Mouse (Mus musculus): ENCODE measurements around the gene Rptor.

The Rptor gene

DNA sequence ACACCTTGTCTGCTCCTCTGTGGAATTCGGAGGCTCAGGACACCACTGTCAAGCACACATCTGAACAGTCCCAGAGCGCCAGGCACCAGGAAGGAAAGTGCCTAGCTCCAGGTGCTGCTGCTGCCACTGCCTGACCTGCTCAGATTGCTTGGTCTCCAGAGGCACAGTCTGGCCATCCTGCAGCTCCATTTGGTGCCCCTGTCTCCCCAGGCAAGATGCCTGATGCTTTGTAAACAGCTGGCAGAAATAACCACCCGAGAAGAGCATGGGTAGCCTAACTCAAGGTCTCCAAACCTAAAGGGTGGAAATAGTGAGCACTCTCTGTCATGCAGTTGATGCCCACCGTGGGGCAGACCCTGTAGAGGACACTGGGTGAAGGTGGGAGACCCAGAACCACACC, 311.7 kb downstream of the Rptor start:
- no peak for DNase-seq

DNA sequence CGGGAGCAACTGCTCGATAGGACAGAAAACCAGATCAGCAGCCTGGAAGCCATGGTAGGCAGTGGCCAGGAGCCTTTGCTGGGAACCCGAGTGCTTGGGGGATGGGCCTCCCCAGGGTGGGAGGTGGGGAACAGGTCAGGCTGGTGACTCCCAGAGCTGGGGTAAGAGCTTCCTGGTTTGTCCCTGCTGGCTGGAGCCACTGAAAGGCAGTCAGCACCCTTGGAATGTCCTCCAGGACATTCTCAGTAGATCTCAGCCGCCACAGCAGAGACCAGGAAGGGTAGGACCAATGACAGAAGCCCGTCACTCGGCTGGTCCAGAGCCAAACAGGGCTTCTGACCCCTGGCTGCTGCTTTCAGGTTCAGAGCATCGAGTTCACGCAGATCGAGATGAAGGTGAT, 313.0 kb downstream of the Rptor start:
- no peak for DNase-seq

DNA sequence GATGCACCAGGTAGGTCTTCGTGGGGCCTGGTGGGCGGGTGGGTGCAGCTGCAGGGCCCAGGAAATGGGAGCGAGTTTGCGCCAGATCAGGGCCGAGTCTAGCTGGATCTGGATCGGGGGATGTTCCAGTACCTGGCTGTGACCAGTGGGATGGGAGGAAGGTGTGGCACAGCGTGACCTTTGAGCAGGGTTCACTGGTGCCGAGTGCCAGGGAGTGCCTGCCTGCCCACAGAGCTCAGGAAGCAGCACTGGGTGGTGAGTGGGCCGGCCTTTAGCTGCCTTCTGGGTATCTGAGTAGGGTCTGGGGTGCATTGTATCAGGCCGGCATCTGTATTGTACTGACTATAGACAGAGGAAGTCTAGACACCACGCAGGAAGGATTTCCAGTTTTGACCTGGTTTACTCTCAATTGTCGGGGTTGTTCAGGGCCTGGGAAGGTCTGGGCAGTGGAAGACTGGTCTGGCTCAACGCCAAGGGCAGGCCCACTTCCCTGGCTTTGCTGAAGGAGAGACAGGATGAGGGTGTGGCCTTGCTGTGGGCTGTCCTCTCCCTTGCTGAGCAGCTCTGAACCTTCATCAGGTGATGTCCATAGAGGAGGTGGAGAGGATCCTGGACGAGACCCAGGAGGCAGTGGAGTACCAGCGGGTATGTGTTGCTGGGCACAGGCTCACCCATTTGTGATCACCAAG, 313.5 kb downstream of the Rptor start:
- DNase-seq: no peak

DNA sequence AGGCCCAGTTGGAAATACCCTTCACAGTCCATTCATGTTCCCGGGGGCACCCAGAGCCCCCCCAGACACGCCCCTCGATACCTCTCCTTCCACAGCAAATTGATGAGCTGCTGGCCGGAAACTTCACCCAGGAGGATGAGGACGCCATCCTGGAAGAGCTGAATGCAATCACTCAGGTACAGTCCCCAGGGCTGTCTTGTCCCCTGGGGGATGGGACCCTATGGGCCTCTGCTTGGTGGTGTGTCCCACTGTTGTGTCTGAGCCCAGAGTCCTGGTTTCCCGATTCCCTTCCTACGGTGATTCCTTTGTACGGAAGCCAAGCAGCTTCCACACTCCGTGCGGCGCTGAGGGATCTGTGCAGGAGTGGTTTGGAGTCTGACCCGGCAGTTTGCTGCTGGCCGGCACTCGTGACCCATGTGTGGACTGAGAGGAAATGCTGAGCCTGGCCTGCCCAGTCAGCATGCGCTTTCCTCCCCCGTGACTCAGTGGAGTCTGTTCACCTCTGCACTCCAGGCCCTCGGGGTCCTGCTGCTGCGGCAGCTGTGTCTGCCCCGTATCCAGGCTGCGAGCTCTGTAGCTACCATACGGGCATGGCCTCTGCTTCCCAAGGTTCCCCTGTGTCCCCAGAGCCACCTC, 314.2 kb downstream of the Rptor start:
- DNase-seq: no peak

DNA sequence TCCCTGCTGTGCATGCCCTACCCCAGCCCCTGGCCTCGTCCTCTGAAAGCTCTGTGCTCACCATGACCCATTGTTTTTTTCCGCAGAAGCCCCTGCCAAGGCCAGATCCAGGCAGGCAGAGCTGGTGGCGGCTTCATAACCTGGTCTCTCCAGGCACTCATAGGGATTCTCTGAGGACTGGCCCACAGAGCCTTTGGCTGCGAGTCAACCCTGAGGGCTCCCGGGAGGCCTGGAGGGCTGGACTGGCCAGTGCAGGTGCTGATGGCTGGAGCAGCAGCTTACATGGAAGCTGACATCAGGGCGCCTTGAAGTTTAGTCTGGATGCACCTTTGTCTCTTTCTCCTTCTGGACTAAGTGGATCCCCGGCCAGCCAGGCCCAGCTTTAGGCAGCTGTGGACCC, 315.8 kb downstream of the Rptor start:
- no peak for DNase-seq

DNA sequence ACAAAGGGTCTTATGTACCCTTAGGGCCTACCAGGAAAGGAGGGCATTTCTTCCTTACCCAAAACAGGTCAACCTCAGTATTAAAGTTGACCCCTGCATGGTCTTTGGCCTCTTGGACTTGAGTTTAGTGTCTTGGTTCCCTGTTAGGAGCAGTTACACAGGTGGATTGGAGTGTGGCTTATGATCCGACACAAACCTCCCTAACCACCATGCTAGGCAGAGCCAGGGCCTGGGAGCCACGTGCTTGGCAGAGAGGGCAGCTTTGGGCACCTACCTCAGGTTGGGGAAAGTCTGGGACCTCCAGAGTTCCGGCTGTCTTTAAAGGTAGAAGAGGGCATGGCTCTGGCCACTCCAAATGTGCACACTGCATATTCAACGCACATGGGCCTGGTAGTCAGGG, 316.7 kb downstream of the Rptor start:
- DNase-seq: no peak

DNA sequence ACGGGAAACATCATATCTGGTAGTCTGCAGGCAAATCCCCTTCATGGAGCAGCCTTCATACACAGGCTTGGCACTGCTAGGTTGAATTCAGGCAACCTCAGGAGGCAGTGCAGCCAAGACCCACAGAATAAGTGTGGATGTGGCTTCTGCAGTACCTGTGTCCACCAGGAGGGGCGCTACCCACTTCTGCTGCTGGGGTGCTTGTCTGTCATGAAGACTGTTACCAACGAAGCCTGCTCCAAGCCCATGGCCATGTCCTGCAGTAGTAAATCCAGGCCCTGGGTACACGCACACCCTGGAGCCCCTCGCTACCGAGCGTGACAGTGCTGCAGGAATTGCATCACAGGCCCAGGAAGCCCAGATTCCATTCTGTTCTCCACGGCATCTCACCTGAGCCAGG, 317.2 kb downstream of the Rptor start:
- peak; percentile 83 for DNase-seq

DNA sequence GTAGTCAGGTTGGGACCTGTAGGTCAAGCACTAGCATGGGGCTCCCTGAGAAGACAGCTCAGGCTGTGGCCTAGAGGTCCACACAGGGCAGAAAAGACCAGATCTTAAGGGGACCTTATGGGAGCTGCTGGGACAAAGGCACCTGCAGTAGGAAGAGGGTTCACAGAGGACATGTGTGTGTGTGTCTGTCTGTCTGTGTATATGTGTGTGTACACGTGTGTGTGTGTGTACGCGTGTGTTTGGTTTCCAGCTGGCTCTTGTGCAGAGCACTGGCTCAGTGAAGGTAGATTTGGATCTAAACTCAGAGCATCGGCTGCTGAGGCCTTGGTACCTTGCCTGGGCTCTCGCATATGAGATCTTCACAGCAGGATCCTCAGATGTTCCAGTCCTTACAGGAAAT, 318.0 kb downstream of the Rptor start:
- no peak for DNase-seq

DNA sequence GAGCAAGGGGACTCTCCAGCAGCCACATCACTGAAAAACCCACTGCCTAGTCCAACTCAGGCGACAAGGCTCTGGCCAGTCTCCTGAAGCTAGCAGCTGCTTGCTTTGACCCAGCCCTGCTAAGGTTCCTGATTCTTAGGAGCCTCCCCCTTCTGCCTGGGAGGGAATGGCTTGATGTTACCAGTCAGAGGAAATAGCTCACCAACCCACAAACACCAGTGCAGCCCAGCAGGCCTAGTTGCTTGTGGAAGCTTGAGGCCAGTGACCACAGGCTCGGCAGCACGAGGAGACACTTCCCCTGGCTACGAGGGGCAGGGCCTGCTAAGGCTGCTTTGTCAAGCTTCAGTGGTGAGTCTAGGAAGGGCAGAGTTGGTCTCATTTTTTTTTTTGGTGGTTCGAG, 322.5 kb downstream of the Rptor start:
- no peak for DNase-seq

DNA sequence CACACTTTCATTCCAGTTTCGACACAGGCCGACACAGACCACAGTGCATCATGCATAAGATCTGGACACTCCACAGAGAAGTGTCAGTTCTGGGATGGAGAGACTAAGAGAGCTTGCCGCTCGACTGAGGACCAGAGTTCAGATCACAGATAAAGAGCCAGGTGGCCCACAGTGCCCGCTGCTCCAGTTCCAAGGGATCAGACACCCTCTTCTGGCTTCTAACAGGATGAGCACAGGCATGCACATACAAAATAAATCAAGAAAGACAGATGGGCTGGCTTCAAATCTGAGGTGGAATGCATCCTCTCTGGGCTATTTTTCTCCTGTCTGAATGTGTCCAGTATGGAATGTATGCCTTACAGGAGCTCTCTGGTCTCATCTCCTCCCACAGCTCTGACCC, 324.1 kb downstream of the Rptor start:
- DNase-seq: no peak

DNA sequence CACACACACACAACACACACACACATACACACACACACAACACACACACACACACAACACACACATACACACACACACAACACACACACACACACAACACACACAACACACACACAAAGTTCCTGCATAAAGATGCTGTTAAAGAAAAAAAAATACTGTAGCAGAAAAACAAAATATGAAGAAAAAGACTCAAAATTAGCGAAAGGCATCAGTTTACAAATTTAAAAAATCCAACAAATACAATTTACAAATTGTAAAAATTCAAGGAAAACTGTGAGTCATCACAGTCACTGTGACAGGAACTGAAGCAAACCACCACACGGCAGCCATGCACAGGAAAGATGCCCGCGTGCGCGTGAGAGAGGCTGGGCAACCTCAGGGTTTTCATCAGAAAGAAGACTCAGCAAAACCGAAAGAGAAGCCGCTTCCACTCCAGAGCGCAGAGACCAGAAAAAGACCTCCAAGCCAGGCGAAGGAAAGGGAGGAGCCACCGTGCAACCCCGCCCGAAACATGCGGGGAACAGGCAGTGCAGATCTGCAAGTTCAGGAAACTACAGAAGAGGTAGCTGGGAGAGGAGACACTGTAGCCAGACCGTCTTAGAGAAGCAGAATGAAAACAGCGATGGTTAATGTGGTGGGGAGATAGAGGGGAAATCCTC, 325.4 kb downstream of the Rptor start:
- peak; percentile 48 for DNase-seq

DNA sequence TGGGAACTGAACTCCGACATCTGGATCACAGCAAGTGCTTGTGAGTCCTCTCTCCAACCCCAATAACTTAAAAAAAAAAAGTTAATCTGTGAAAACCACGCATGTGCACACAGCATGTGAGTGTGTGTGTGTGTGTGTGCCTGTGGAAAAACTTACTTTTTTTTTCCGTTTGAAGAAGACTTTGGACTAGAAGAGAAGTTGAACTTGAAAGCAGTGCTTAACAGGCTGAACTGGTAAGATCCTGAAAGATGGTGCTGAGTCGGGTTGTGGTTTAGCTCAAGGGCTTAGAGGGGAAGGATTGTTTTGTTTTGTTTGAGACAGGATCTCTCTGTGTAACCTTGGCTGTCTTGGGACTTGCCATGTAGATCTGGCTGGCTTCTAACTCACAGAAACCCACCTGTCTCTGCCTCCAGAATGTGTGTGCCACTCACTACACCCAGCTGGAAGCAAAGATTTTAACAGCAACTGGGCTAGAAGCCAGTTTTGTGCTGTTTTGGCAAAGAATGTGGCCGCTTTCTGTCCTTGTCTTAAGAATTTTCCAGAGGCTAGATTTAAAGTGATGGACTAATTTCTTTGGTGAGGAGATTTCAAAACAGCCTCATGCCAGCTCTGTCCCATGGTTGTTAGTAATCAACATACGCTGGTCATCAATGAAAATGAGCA, 327.0 kb downstream of the Rptor start:
- no peak for DNase-seq

DNA sequence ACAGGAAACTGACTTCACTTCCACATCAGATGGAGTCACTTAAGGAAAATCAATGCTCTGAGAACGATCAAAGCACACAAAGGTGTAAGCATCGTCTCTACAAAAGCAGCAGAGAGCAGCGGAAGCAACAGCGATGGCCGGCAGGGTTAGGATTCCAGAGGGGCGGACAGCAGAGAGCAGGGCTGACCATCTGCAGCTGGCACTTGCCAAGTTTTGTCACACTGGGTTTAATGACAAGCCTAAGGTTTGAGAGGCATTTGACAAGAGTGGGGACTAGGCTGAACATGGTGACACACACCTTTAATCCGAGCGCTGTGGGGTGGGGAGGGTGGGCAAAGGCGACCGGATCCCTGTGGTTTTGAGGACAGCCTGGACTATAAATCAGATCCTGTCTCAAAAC, 329.1 kb downstream of the Rptor start:
- DNase-seq: no peak

DNA sequence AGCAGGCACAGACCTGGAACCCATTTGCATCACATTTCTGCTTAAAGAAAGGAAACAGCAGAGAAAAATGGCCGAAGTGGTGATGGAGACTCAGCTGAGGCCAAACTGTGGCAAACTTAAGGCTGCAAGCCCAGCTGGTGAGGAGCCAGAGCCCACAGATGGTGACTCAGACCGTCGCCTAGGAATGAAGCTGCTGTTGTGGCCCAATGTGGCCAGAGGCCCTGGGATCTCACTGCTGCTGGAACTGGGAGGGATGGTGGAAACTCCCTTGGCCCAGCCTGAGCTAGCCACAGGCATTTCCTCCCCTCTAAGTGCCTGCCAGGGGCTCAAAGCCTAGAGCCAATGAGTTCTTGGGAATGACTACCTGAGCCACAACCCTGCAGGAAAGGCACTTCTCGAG, 330.4 kb downstream of the Rptor start:
- no peak for DNase-seq

DNA sequence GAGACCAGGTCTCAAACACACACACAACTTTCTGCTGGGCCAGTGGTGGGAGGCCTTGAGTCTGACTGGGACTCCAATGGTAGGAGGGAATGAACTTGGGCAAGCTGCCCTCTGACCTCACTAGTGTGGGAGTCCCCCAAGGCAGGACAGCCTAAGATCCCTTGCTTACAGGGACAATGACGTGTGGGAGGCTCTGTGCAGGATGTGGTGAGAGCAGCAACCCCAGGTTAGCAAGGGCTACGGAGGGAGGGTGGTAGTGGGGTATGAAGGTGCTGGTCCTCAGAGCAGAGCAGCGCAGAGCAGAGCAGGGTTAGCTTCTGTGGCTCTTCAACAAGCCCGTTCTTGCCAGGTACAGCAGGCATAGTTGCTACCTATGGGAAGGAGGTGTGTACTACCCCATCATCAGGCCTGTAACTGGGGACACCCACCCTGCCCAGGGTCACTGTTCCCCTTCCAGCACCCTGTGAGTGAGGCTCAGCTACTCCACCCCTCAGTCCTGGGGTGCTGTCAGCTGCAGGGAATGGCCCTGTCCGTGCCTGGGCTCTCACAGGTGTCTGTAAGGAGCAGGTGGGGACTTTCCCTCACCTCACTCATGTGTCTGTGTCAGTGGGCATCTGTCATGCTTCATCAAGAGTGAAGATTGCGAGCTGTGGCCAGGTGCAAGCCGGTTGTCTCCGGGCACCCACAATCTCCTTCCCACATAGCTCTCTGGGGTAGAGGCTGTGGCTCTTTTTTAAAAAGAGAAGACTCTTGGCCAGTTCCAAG, 331.3 kb downstream of the Rptor start:
- no peak for DNase-seq

DNA sequence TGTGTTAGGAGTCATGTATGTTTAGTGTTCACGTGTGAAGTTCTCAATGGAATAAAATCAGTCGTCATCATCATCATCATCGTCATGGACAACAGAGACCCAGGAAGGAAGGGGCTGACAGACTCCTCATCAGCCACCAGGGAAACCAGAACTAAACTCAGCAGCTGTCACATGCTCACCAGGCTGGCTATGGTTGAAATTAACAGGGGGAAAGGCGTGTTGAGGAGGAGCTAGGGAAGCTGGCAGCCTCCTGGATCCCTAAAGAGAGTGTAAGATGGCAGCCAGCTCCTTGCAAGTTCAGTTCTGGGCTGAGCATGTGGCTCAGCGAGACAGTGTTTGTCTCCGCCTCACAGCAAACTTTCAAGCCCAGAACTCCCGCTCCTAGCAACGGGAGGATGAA, 332.1 kb downstream of the Rptor start:
- no peak for DNase-seq

DNA sequence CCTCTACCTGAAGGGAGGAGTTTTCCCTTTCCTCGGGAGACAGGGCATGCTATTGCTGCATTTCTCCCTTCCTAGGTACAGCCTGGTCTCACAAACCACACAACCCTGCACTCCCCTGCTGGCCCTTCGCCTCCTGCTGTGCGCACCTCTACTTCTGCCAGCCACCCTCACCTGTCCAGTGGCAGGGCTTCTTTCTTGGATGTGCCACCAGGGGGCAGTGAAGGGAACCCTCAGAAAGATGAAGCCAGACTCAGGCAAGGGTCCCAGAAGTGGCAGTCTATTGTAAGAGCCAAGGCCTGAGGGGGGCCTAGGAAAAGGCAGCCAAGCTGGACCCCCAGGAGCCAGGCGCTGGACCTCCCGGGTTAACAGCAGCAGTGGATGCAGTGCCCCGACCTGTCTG, 332.8 kb downstream of the Rptor start:
- peak; percentile 77 for DNase-seq

DNA sequence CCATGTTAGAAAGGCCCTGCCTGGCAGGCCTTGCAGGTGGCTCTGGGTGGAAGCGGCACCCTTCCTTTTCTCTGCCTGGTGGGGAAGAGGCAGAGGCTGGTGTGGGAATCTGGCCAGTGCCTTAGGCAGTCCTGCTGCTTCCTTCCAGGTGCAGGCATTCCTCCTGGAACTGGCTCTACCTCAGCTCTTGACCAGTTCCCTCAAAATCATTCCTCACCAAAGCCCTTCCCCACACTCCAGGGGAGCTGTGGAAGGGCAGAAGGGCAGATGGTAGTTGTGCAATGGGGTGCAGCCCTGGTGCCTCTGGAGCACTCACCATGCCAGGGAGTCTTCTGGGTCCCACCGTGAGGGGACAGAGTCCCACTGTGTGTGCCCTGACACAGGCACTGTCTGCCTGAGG, 333.8 kb downstream of the Rptor start:
- no peak for DNase-seq

DNA sequence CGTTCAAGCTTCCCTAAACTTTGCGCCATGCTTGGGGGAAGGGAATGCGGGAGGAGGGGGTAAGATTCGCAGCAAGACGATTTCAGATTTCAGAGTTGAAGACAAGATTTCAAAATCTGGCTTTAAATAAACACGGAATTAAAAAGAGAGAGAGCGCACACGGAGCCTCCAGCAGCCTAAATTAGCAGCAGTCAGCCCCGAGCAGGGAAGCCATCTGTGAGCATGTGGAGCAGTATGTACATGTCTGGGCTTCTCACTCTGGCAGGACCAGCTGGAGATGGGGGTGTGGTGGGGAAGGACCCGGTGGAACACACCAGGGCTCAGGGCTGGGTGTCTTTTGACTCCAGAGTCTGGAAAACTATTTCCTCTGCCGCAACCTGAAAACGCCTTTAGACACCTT, 334.5 kb downstream of the Rptor start:
- peak; percentile 70 for DNase-seq

DNA sequence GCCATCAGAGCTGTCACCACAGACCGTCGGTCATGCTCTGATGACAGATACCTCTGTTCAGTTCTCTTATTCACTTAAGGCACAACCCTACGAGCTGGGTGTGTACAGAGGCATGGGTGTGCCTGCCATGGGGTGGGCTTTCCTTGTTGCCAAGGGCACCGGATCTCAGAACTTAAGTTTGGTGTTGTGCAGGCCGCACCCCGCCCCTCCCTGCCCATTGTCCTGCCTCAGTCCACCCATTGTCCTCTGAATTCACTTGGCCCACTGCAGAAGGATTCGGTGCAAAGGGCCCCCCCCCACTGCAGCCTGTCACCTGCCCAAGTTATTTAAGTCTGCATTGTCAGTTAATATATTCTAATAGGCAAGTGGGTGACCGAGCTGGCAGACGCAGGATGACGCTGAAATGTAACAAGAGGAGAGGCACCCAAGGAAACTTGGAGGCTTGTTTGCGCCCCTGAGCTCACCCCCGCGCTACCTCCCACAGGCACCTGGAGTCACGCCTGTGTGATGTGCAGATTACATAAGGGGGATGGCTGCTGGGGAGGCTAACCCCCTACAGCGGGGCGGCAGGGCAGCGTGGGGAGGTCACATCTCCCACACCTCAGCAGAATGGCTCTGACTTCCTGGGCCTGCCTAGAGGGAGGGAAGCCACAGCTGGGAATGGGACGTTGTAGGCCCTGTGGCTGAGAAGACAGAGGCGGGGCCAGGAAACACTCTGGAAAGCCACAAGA, 335.2 kb downstream of the Rptor start:
- DNase-seq: no peak

DNA sequence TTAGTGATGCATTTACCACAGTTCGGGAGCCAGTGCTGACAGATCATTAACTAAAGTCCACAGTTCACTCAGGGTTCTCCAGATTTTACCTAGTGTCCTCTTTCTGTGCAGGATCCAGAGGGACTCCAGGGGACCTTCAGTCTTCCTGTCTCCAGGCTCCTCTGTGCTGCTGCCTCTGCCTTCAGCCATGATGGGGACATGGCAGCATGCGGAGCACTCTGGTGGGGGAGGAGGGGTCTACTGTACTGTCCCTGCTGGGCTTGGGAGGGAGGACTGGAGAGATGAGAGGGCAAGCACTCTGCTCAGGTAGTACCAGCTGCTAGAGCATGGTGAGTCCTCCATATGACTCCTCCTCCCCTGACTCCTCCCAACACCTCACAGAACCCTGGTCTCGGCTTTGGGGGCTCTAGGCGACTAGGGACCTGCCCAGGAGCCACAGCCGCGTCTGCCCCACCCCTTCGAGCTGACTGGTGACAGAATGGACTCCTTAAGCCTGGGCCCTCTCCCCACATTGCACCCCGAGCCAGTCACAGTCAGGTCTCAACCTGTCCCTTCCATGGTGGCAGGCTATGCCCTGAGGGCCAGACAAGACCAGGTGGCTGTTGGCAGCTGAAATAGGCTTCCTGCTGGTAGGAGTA, 336.5 kb downstream of the Rptor start:
- no peak for DNase-seq

DNA sequence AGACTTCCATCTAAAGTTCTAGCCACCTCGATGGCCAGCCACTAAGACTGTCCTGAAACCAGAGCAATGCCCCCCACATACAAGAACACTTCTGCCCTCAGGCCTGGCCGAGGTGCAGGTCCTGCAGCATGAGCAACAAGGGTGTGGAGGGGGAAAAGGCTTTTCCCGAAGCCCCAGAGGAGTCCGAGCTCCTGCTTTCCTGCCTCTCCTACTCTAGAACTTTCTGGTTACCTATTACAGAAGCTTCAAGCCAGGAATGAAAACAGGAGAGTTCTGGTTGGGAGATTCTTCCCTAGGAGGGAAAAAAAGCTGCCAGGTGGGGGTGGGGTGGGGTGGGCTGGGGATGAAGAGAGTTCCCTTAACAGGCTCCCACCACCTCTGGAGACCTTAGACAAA, 337.0 kb downstream of the Rptor start:
- DNase-seq: no peak

Measured in right cerebral cortex, postnatal 14 days (tissue).